Mouse (Mus musculus): ENCODE data around the gene Aoah. TPM values are rescaled to one million over a fixed set of nuclear protein-coding genes. Genes with fewer than 3 reads are reported as not detected.

The Aoah gene
- polyA plus RNA-seq, 1 experiment from 2014 or later, result 2.5 TPM

DNA sequence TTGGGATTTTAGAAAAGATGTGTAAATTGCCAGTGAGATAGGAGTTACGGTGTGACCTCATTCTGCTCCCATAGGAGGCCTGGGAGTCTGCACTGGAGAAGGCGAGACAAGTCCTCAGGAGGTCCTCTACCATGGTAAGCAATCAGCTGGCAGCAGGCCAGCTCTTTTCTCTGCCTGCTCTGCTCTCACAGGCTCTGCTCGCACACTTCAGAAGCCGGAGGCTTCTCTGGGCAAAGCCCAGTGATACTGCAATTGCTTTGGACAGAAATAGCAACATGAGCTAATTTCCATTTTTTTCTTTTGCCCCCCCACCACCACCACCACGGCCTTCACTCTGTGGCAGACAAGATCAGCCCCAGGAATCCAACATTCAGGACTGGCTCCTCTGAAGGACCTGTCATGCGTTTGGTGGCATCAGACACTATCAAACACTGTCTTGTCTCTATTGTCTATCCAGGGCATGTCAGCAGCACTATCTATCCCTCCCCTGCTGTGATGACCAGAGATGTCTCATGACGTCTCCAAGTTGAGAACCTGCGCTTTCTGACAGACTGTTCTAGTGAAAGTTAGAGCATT, 106.6 kb downstream of the Aoah start:
- no peak overlapping the region for H3K9ac ChIP-seq (replicated peaks)
- TF ChIP-seq EP300 (IDR thresholded peaks at IDR 0.05; ENCODE audit: low read depth), result no peak
- TF ChIP-seq CTCF (IDR thresholded peaks at IDR 0.05; ENCODE audit: low read depth), result no peak
- no peaks in the 10 kb centered on the region for H3K36me3 ChIP-seq (replicated peaks; ENCODE audit: insufficient read depth, low read length)
- no peak for DNase-seq
- no peaks in the 10 kb centered on the region for H3K4me1 ChIP-seq (ENCODE audit: insufficient read depth)
- H3K9me3 ChIP-seq (ENCODE audit: low read length), result no peaks in the 10 kb centered on the region
- no peaks in the 10 kb centered on the region for H3K27me3 ChIP-seq (ENCODE audit: insufficient read depth, low read length)
- H3K4me3 ChIP-seq (ENCODE audit: low read depth, low read length), result no peak overlapping the region
- no peak for ATAC-seq
- H3K4me2 ChIP-seq (ENCODE audit: low read depth, low read length), result no peak overlapping the region
- 55% methylated on average over 8 of the region's 8 CpGs for WGBS (ENCODE audit: insufficient replicate concordance)
- no peak overlapping the region for H3K27ac ChIP-seq (ENCODE audit: low read depth)

DNA sequence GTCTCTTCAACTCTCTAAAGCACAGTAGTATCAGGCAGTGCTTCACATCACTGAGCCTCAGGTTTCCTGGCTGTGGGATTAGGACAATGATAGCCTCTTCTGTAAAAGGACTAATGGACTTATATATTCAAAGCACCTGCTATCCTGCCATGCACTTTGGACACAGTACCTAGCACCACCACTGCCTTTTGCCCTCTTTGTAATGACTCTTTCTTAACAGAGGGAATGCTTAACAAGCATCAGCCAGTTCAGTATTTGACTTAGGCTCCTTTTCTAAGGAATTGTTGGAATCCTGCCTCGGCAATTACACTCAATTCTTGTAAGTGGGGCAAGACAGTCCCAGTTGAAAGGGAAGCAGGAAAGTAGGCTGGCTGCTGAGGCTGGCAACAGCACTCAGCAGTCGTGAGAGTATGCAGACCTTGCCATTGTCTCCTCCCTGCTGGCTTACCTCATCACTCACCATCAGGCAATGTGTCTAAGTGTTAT, 107.1 kb downstream of the Aoah start:
- DNase-seq (no peak), ATAC-seq (no peak)
- Histone ChIP-seq H3K27me3 (ENCODE audit: insufficient read depth, low read length) (no peaks in the 10 kb centered on the region), H3K4me1 (ENCODE audit: insufficient read depth) (no peaks in the 10 kb centered on the region), H3K36me3 (replicated peaks; ENCODE audit: insufficient read depth, low read length) (no peaks in the 10 kb centered on the region), H3K9me3 (ENCODE audit: low read length) (no peaks in the 10 kb centered on the region), H3K4me3 (ENCODE audit: low read depth, low read length) (no peak overlapping the region), H3K4me2 (ENCODE audit: low read depth, low read length) (no peak overlapping the region), H3K27ac (ENCODE audit: low read depth) (no peak overlapping the region), H3K9ac (replicated peaks) (no peak overlapping the region)
- TF ChIP-seq CTCF (IDR thresholded peaks at IDR 0.05; ENCODE audit: low read depth) (no peak), EP300 (IDR thresholded peaks at IDR 0.05; ENCODE audit: low read depth) (no peak)
- 38% methylated on average over 2 of the region's 2 CpGs for WGBS (ENCODE audit: insufficient replicate concordance)

DNA sequence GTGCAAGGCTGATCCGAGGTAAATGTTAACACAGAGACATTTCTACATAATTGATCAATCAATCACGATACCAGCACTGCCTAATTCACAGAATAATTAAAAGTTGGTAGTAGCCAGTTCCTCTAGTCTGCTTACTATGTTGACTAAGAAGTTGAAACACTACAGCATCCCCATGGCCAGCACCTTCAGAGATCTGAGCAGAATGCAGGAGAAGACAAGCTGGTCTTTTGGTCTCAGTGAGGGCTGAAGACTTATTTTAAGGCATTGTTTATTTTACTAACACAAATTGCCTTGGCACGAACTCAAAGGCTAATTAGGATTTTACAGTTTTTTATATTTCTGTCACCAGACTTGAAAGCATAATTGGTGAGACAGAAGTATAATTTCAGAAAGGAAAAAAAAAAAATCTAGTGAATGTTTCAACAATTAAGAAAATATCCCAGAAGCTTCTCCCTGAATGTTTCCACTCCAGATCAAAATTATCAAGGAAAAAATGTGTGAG, 107.8 kb downstream of the Aoah start:
- Histone ChIP-seq H3K36me3 (replicated peaks; ENCODE audit: insufficient read depth, low read length) (no peaks in the 10 kb centered on the region), H3K4me3 (ENCODE audit: low read depth, low read length) (no peak overlapping the region), H3K27me3 (ENCODE audit: insufficient read depth, low read length) (no peaks in the 10 kb centered on the region), H3K9ac (replicated peaks) (no peak overlapping the region), H3K4me2 (ENCODE audit: low read depth, low read length) (no peak overlapping the region), H3K4me1 (ENCODE audit: insufficient read depth) (no peaks in the 10 kb centered on the region), H3K27ac (ENCODE audit: low read depth) (no peak overlapping the region), H3K9me3 (ENCODE audit: low read length) (no peaks in the 10 kb centered on the region)
- WGBS (ENCODE audit: insufficient replicate concordance), result 60% methylated on average over 3 of the region's 3 CpGs
- TF ChIP-seq CTCF (IDR thresholded peaks at IDR 0.05; ENCODE audit: low read depth) (no peak), EP300 (IDR thresholded peaks at IDR 0.05; ENCODE audit: low read depth) (no peak)
- no peak for DNase-seq
- no peak for ATAC-seq

DNA sequence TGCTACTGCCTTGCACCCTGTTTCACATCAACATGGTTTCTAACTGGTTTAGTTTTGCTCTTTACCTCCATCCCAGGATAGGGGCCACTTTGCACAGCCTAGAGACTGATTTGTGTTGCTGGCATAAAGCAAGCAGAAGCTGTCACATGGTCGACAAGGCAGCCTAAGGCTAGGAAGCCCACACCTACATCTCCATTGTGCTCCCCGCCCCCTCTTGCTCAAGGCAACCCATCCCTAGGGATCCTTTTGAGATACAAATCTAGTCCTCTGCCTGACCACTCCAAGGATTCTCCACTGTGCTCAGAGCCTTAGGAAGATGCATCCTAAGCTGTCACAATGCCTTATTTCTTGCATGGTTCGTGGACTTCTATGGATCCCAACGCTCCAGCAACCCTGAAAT, 110.2 kb downstream of the Aoah start:
- no peak overlapping the region for H3K9ac ChIP-seq (replicated peaks)
- H3K4me2 ChIP-seq (ENCODE audit: low read depth, low read length), result no peak overlapping the region
- TF ChIP-seq EP300 (IDR thresholded peaks at IDR 0.05; ENCODE audit: low read depth) (no peak), CTCF (IDR thresholded peaks at IDR 0.05; ENCODE audit: low read depth) (no peak)
- H3K27me3 ChIP-seq (ENCODE audit: insufficient read depth, low read length), result no peaks in the 10 kb centered on the region
- H3K4me1 ChIP-seq (ENCODE audit: insufficient read depth), result no peaks in the 10 kb centered on the region
- H3K9me3 ChIP-seq (ENCODE audit: low read length), result no peaks in the 10 kb centered on the region
- ATAC-seq (no peak), DNase-seq (no peak)
- no peak overlapping the region for H3K4me3 ChIP-seq (ENCODE audit: low read depth, low read length)
- WGBS (ENCODE audit: insufficient replicate concordance), result 65% methylated on average over 4 of the region's 4 CpGs
- H3K36me3 ChIP-seq (replicated peaks; ENCODE audit: insufficient read depth, low read length), result no peaks in the 10 kb centered on the region
- no peak overlapping the region for H3K27ac ChIP-seq (ENCODE audit: low read depth)

GRCm38 (mm10) chr13:20905195-20905594, 111.3 kb downstream of the Aoah start:
- TF ChIP-seq CTCF (IDR thresholded peaks at IDR 0.05; ENCODE audit: low read depth), result no peak
- no peak for TF ChIP-seq EP300 (IDR thresholded peaks at IDR 0.05; ENCODE audit: low read depth)
- H3K9ac ChIP-seq (replicated peaks), result no peak overlapping the region
- H3K4me1 ChIP-seq (ENCODE audit: insufficient read depth), result no peaks in the 10 kb centered on the region
- H3K36me3 ChIP-seq (replicated peaks; ENCODE audit: insufficient read depth, low read length), result no peaks in the 10 kb centered on the region
- no peak overlapping the region for H3K27ac ChIP-seq (ENCODE audit: low read depth)
- no peak overlapping the region for H3K4me2 ChIP-seq (ENCODE audit: low read depth, low read length)
- H3K4me3 ChIP-seq (ENCODE audit: low read depth, low read length), result no peak overlapping the region
- no peaks in the 10 kb centered on the region for H3K9me3 ChIP-seq (ENCODE audit: low read length)
- ATAC-seq (no peak), DNase-seq (no peak)
- H3K27me3 ChIP-seq (ENCODE audit: insufficient read depth, low read length), result no peaks in the 10 kb centered on the region
- 50% methylated on average over 2 of the region's 2 CpGs for WGBS (ENCODE audit: insufficient replicate concordance)

GRCm38 (mm10) chr13:20916698-20917511, 123.0 kb downstream of the Aoah start:
- 74% methylated on average over 10 of the region's 10 CpGs for WGBS (ENCODE audit: insufficient replicate concordance)
- H3K9me3 ChIP-seq (ENCODE audit: low read length), result no peaks in the 10 kb centered on the region
- no peak for DNase-seq
- H3K4me1 ChIP-seq (ENCODE audit: insufficient read depth), result no peaks in the 10 kb centered on the region
- H3K27me3 ChIP-seq (ENCODE audit: insufficient read depth, low read length), result no peaks in the 10 kb centered on the region
- TF ChIP-seq EP300 (IDR thresholded peaks at IDR 0.05; ENCODE audit: low read depth), result no peak
- TF ChIP-seq CTCF (IDR thresholded peaks at IDR 0.05; ENCODE audit: low read depth), result no peak
- no peaks in the 10 kb centered on the region for H3K36me3 ChIP-seq (replicated peaks; ENCODE audit: insufficient read depth, low read length)
- no peak overlapping the region for H3K9ac ChIP-seq (replicated peaks)
- ATAC-seq, result no peak
- H3K4me2 ChIP-seq (ENCODE audit: low read depth, low read length), result no peak overlapping the region
- no peak overlapping the region for H3K27ac ChIP-seq (ENCODE audit: low read depth)
- no peak overlapping the region for H3K4me3 ChIP-seq (ENCODE audit: low read depth, low read length)
